Comparison of ENCODE assay signal across 14 mouse cellular contexts in genomic region chr9:79608062-79608531, GRCm38 (mm10).
DNase-seq lines count a peak whose midpoint lies in the region; ATAC-seq and TF ChIP-seq lines count a peak whose summit lies in the region.
"Had no signal": no experiment of that assay in that cellular context is flagged by ENCODE, and none has a peak within 500 bp of the region (broad histone marks: within the 10 kb centered on the region; RNA-seq: fewer than 3 reads in every experiment).

No protein-coding gene starts in this region.

- peak; percentile 3 for DNase-seq in heart, adult 8-10 months (ENCODE audit: low spot score)
- no peak for DNase-seq in heart, postnatal 4 days
- DNase-seq in midbrain, embryonic 11.5 days (ENCODE audit: low spot score, missing footprints): peak; percentile 75
- no peak for DNase-seq in midbrain, postnatal 0 days (ENCODE audit: low spot score)
- DNase-seq in kidney, postnatal 10 days: peak; percentile 30
- DNase-seq in yolk sac, embryonic 10.5 days (ENCODE audit: low spot score): peak; percentile 31
- no peak for DNase-seq in Muller cell, postnatal 12 days (ENCODE audit: inconsistent ontology term)
- DNase-seq in hindbrain, postnatal 0 days (ENCODE audit: low spot score): no peak
- DNase-seq: adrenal gland, postnatal 25 days; cerebellum, adult 11-12 months; liver, embryonic 13.5 days had no signal

- no peaks in the 10 kb centered on the region for H3K36me3 ChIP-seq in midbrain, embryonic 11.5 days (ENCODE audit: control insufficient read depth, insufficient read depth, low read length)
- no peaks in the 10 kb centered on the region for H3K36me3 ChIP-seq in midbrain, postnatal 0 days (ENCODE audit: insufficient read depth, low read length)
- no peaks in the 10 kb centered on the region for H3K36me3 ChIP-seq in hindbrain, postnatal 0 days (ENCODE audit: insufficient read depth, low read length)
- H3K36me3 ChIP-seq: liver, embryonic 13.5 days; midbrain, embryonic 12.5 days had no signal

- H3K4me2 ChIP-seq in midbrain, embryonic 11.5 days: no peak overlapping the region
- no peak overlapping the region for H3K4me2 ChIP-seq in midbrain, postnatal 0 days (ENCODE audit: low read depth, low read length, poor library complexity, severe bottlenecking)
- no peak overlapping the region for H3K4me2 ChIP-seq in hindbrain, postnatal 0 days (ENCODE audit: low read depth, low read length)
- H3K4me2 ChIP-seq: heart, embryonic 13.5 days; liver, embryonic 13.5 days; midbrain, embryonic 12.5 days had no signal

- no peak for ATAC-seq in midbrain, embryonic 11.5 days (ENCODE audit: low FRiP score)
- no peak for ATAC-seq in midbrain, postnatal 0 days (ENCODE audit: low FRiP score)
- ATAC-seq in hindbrain, postnatal 0 days: no peak

- no peak overlapping the region for H3K9ac ChIP-seq in midbrain, embryonic 11.5 days (ENCODE audit: low read length)
- no peak overlapping the region for H3K9ac ChIP-seq in midbrain, postnatal 0 days (replicated peaks; ENCODE audit: low read length, poor library complexity, severe bottlenecking)
- no peak overlapping the region for H3K9ac ChIP-seq in hindbrain, postnatal 0 days (replicated peaks; ENCODE audit: low read length)
- H3K9ac ChIP-seq: heart, embryonic 13.5 days; liver, embryonic 13.5 days; midbrain, embryonic 12.5 days had no signal

- no peaks in the 10 kb centered on the region for H3K9me3 ChIP-seq in midbrain, embryonic 11.5 days (ENCODE audit: control insufficient read depth, low read length)
- no peaks in the 10 kb centered on the region for H3K9me3 ChIP-seq in midbrain, postnatal 0 days (ENCODE audit: low read length)
- no peaks in the 10 kb centered on the region for H3K9me3 ChIP-seq in hindbrain, postnatal 0 days (ENCODE audit: low read length)
- H3K9me3 ChIP-seq: heart, embryonic 13.5 days; liver, embryonic 13.5 days; midbrain, embryonic 12.5 days had no signal

- no peak overlapping the region for H3K27ac ChIP-seq in midbrain, embryonic 11.5 days (ENCODE audit: low read depth, low read length)
- no peak overlapping the region for H3K27ac ChIP-seq in midbrain, postnatal 0 days (ENCODE audit: low read depth, low read length)
- H3K27ac ChIP-seq in hindbrain, postnatal 0 days: no peak overlapping the region
- H3K27ac ChIP-seq: heart, embryonic 13.5 days; left cerebral cortex, adult 2 months; liver, embryonic 13.5 days; midbrain, embryonic 12.5 days had no signal

- no peak for TF ChIP-seq CTCF in midbrain, postnatal 0 days (IDR thresholded peaks at IDR 0.05)
- no peak for TF ChIP-seq CTCF in hindbrain, postnatal 0 days (IDR thresholded peaks at IDR 0.05; ENCODE audit: low read depth)

- no peaks in the 10 kb centered on the region; the same call in 1 of the 2 replicates for H3K4me1 ChIP-seq in midbrain, embryonic 11.5 days (ENCODE audit: control insufficient read depth, insufficient read depth, low read length)
- H3K4me1 ChIP-seq in midbrain, postnatal 0 days (ENCODE audit: insufficient read depth, low read length): no peaks in the 10 kb centered on the region
- H3K4me1 ChIP-seq in hindbrain, postnatal 0 days (ENCODE audit: insufficient read depth, low read length): peaks cover 5% of the 10 kb centered on the region; the same call in 1 of the 2 replicates
- H3K4me1 ChIP-seq: liver, embryonic 13.5 days had no signal

- H3K27me3 ChIP-seq in midbrain, embryonic 11.5 days (ENCODE audit: control insufficient read depth, insufficient read depth, low read length): peaks cover 7% of the 10 kb centered on the region; the same call in 1 of the 2 replicates
- H3K27me3 ChIP-seq in midbrain, postnatal 0 days (ENCODE audit: insufficient read depth, low read length): no peaks in the 10 kb centered on the region
- no peaks in the 10 kb centered on the region for H3K27me3 ChIP-seq in hindbrain, postnatal 0 days (ENCODE audit: insufficient read depth, low read length)
- H3K27me3 ChIP-seq: heart, embryonic 13.5 days; liver, embryonic 13.5 days had no signal

- WGBS in midbrain, embryonic 11.5 days: 62% methylated on average over 4 of the region's 4 CpGs
- 45% methylated on average over 4 of the region's 4 CpGs for WGBS in midbrain, postnatal 0 days
- WGBS in hindbrain, postnatal 0 days: 44% methylated on average over 4 of the region's 4 CpGs

- no peak overlapping the region for H3K4me3 ChIP-seq in midbrain, embryonic 11.5 days (ENCODE audit: low read depth, low read length)
- H3K4me3 ChIP-seq in midbrain, postnatal 0 days (ENCODE audit: low read depth, low read length): no peak overlapping the region
- no peak overlapping the region for H3K4me3 ChIP-seq in hindbrain, postnatal 0 days (ENCODE audit: low read length)
- H3K4me3 ChIP-seq: heart, embryonic 13.5 days; left cerebral cortex, adult 2 months; liver, embryonic 13.5 days; midbrain, embryonic 12.5 days had no signal

Comparison
In these comparisons a context has a peak if more than half of its experiments do, and no peak if none do; other contexts are left out.
1. DNase-seq: peak in heart, adult 8-10 months (single experiment), midbrain, embryonic 11.5 days (single experiment), kidney, postnatal 10 days (single experiment) and yolk sac, embryonic 10.5 days (single experiment); none in heart, postnatal 4 days (single experiment), midbrain, postnatal 0 days (single experiment), Muller cell, postnatal 12 days (single experiment) and hindbrain, postnatal 0 days (single experiment).